Mouse (Mus musculus): ENCODE data around the gene Ubac2. TPM values are rescaled to one million over a fixed set of nuclear protein-coding genes. Genes with fewer than 3 reads are reported as not detected.

Ubac2 gene
- total and polyA plus RNA-seq, 2 experiments from 2014 or later, result 39.4 to 66.8 TPM

GRCm38 (mm10) chr14:121878859-121879206, 413 bp downstream of the Ubac2 start:
- WGBS, result 0% methylated on average over 27 of the region's 27 CpGs
- Histone ChIP-seq H3K9ac (replicated peaks; ENCODE audit: low read depth, low read length) (peak overlapping the region; percentile 97), H3K36me3 (replicated peaks; ENCODE audit: control insufficient read depth, insufficient read depth, low read length) (no peaks in the 10 kb centered on the region), H3K4me2 (ENCODE audit: low read depth, low read length) (peak overlapping the region; percentile 100), H3K4me3 (ENCODE audit: low read depth, low read length) (peak overlapping the region; percentile 98), H3K27ac (ENCODE audit: low read depth) (peak overlapping the region; percentile 89), H3K9me3 (replicated peaks; ENCODE audit: control insufficient read depth, low read length) (no peaks in the 10 kb centered on the region), H3K27me3 (ENCODE audit: control insufficient read depth, insufficient read depth, low read length) (no peaks in the 10 kb centered on the region), H3K4me1 (ENCODE audit: control insufficient read depth, insufficient read depth) (peaks cover 6% of the 10 kb centered on the region)
- peak; percentile 27 for ATAC-seq (ENCODE audit: insufficient read depth, low read depth)
- TF ChIP-seq EP300 (IDR thresholded peaks at IDR 0.05; ENCODE audit: low read depth) (no peak), CTCF (IDR thresholded peaks at IDR 0.05; ENCODE audit: low read depth) (no peak)
- DNase-seq (ENCODE audit: low spot score), result no peak

DNA sequence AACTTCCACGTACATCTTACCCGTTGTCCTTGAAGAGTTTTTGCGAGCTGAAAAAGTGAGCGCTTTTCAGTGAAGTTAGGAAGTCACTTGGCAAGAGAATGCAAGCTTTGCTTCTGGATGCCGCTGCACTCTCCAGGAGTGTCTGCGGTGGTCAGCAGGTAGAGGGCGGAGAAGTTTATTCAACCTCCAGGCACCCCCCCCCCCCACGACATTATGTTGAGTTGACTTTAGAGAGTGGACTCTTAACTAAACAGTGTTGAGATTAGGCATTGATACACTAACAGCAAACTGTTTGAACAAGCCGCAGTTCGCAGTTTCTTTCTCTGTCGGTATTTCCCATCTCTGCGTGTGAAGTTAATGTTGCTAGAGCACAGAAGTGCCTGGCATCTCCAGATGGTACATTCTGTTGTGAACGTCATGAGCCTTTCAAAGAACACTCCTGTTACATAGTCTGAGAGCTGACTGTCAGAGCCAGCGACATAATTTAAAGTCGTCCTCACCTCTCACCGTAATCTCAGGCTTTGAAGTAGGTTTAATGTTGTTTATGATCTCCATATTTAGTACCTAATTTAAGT, 933 bp downstream of the Ubac2 start:
- 15% methylated on average over 16 of the region's 16 CpGs for WGBS
- H3K4me2 ChIP-seq (ENCODE audit: low read depth, low read length), result peak overlapping the region; percentile 100
- no peaks in the 10 kb centered on the region for H3K27me3 ChIP-seq (ENCODE audit: control insufficient read depth, insufficient read depth, low read length)
- DNase-seq (ENCODE audit: low spot score) (peak; percentile 26), ATAC-seq (ENCODE audit: insufficient read depth, low read depth) (no peak)
- H3K9ac ChIP-seq (replicated peaks; ENCODE audit: low read depth, low read length), result peak overlapping the region; percentile 97
- H3K4me1 ChIP-seq (ENCODE audit: control insufficient read depth, insufficient read depth), result peaks cover 11% of the 10 kb centered on the region
- no peak overlapping the region; the same call in 1 of the 2 replicates for H3K27ac ChIP-seq (ENCODE audit: low read depth)
- H3K9me3 ChIP-seq (replicated peaks; ENCODE audit: control insufficient read depth, low read length), result no peaks in the 10 kb centered on the region
- H3K4me3 ChIP-seq (ENCODE audit: low read depth, low read length), result peak overlapping the region; percentile 98
- TF ChIP-seq CTCF (IDR thresholded peaks at IDR 0.05; ENCODE audit: low read depth) (no peak), EP300 (IDR thresholded peaks at IDR 0.05; ENCODE audit: low read depth) (no peak)
- no peaks in the 10 kb centered on the region for H3K36me3 ChIP-seq (replicated peaks; ENCODE audit: control insufficient read depth, insufficient read depth, low read length)

DNA sequence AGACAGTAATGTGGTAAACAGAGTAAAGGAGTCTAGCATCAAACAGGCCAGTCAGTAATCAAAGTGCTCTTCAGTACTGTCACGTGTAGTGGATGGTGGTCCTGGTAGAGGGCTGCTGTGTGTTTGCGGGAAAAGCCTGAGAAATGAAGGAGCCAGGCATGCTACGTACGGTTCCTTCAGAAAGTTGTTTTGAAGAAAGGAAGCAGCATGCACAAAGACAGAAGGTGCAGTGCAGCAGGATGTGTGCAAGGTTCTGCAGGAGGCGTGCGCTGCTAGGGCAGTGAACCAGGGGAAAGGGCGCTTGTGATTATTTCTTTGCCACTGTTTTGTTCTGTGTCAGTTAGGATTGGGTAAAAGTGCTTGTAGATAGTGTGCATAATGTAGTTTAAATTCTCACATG, 2.8 kb downstream of the Ubac2 start:
- TF ChIP-seq EP300 (IDR thresholded peaks at IDR 0.05; ENCODE audit: low read depth) (no peak), CTCF (IDR thresholded peaks at IDR 0.05; ENCODE audit: low read depth) (no peak)
- Histone ChIP-seq H3K4me2 (ENCODE audit: low read depth, low read length) (no peak overlapping the region), H3K36me3 (replicated peaks; ENCODE audit: control insufficient read depth, insufficient read depth, low read length) (peaks cover 5% of the 10 kb centered on the region; the same call in 1 of the 2 replicates), H3K27ac (ENCODE audit: low read depth) (peak overlapping the region; percentile 16; the same call in 1 of the 2 replicates), H3K27me3 (ENCODE audit: control insufficient read depth, insufficient read depth, low read length) (no peaks in the 10 kb centered on the region), H3K9ac (replicated peaks; ENCODE audit: low read depth, low read length) (no peak overlapping the region), H3K4me3 (ENCODE audit: low read depth, low read length) (no peak overlapping the region), H3K4me1 (ENCODE audit: control insufficient read depth, insufficient read depth) (peaks cover 16% of the 10 kb centered on the region), H3K9me3 (replicated peaks; ENCODE audit: control insufficient read depth, low read length) (no peaks in the 10 kb centered on the region)
- WGBS, result 74% methylated on average over 7 of the region's 7 CpGs
- ATAC-seq (ENCODE audit: insufficient read depth, low read depth), result no peak
- no peak for DNase-seq (ENCODE audit: low spot score)

DNA sequence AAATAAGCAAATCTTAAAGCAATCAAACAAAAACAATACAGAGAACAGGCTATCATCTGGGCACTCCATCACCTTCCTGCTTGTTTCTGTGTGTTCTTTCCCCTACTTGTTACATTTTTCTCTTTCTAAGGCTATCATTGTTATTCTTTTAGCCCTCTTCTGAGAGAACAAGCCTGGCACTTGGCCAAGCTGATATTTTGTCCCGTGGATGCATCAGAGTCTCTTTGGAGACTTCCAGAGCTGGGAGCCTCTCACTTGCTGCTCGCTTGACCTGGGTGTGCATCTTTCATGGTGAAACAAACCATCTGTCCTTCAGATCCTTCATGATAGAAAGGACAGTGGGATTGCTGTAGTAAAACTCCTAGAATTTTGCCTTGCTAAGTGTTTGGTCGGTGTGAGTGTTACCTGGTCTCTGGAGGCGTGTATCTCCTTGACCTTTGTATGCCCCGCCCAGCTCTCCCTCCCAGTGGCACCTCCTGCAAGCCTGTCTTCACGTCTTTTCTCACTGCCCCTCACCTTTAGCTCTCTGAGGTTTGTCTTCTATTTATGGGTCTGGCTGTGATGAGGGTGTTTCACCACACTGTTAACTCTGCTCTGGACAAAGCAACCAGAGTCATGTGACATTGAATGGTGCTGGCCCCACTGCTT, 5.9 kb downstream of the Ubac2 start:
- Histone ChIP-seq H3K4me1 (ENCODE audit: control insufficient read depth, insufficient read depth) (peaks cover 16% of the 10 kb centered on the region), H3K9me3 (replicated peaks; ENCODE audit: control insufficient read depth, low read length) (no peaks in the 10 kb centered on the region), H3K4me3 (ENCODE audit: low read depth, low read length) (no peak overlapping the region), H3K9ac (replicated peaks; ENCODE audit: low read depth, low read length) (no peak overlapping the region), H3K27ac (ENCODE audit: low read depth) (no peak overlapping the region; the same call in 1 of the 2 replicates), H3K36me3 (replicated peaks; ENCODE audit: control insufficient read depth, insufficient read depth, low read length) (peaks cover 5% of the 10 kb centered on the region; the same call in 1 of the 2 replicates), H3K4me2 (ENCODE audit: low read depth, low read length) (no peak overlapping the region), H3K27me3 (ENCODE audit: control insufficient read depth, insufficient read depth, low read length) (no peaks in the 10 kb centered on the region)
- DNase-seq (ENCODE audit: low spot score) (no peak), ATAC-seq (ENCODE audit: insufficient read depth, low read depth) (peak; percentile 35; the same call in 1 of the 2 replicates)
- 29% methylated on average over 6 of the region's 6 CpGs for WGBS
- TF ChIP-seq EP300 (IDR thresholded peaks at IDR 0.05; ENCODE audit: low read depth), result no peak
- TF ChIP-seq CTCF (IDR thresholded peaks at IDR 0.05; ENCODE audit: low read depth), result no peak

- Histone ChIP-seq H3K27ac (ENCODE audit: low read depth) (no peak overlapping the region), H3K9me3 (replicated peaks; ENCODE audit: control insufficient read depth, low read length) (no peaks in the 10 kb centered on the region), H3K4me1 (ENCODE audit: control insufficient read depth, insufficient read depth) (no peaks in the 10 kb centered on the region), H3K4me3 (ENCODE audit: low read depth, low read length) (no peak overlapping the region), H3K27me3 (ENCODE audit: control insufficient read depth, insufficient read depth, low read length) (no peaks in the 10 kb centered on the region), H3K36me3 (replicated peaks; ENCODE audit: control insufficient read depth, insufficient read depth, low read length) (no peaks in the 10 kb centered on the region), H3K4me2 (ENCODE audit: low read depth, low read length) (no peak overlapping the region), H3K9ac (replicated peaks; ENCODE audit: low read depth, low read length) (no peak overlapping the region)
- TF ChIP-seq EP300 (IDR thresholded peaks at IDR 0.05; ENCODE audit: low read depth), result no peak
- ATAC-seq (ENCODE audit: insufficient read depth, low read depth), result no peak
- 89% methylated on average over 6 of the region's 6 CpGs for WGBS
- no peak for DNase-seq (ENCODE audit: low spot score)
Observed at GRCm38 (mm10) chr14:121893747-121894146, 15.3 kb downstream of the Ubac2 start.
